Mouse (Mus musculus) heart, postnatal 0 days (tissue): ENCODE data around the gene Igf1r.
"Not testable (repeated sequence)": the region's sequence is repeated elsewhere in the genome, so short reads cannot be mapped to it uniquely, and the experiment has no call there.

Source experiments
- CTCF ChIP-seq: IDR thresholded peaks from 2 replicates; pipeline ENCODE4 v1.5.1; 2016; ENCODE audit warnings: antibody characterized with exemption, control low read depth, low read depth
- EP300 ChIP-seq: IDR thresholded peaks from 2 replicates; pipeline ENCODE4 v1.6.1; 2016; ENCODE audit warnings: antibody characterized with exemption, low read depth

- not testable (repeated sequence) for TF ChIP-seq CTCF, EP300
Observed at GRCm38 (mm10) chr7:68275445-68275837, 322.8 kb downstream of the Igf1r start.
